Mouse (Mus musculus): Measurements from ENCODE around the gene Neurl1a.

GRCm38 (mm10) chr19:47222841-47223557 is 44.4 kb downstream of the Neurl1a start:
- TF ChIP-seq GATA1 (IDR thresholded peaks at IDR 0.05; ENCODE audit: low read length) (no peak), TAL1 (IDR thresholded peaks at IDR 0.05; ENCODE audit: low read length) (no peak)
